Mouse (Mus musculus) embryo, embryonic 10.5 days (tissue): ENCODE data around the gene Crot.
"Not testable (repeated sequence)": the region's sequence is repeated elsewhere in the genome, so short reads cannot be mapped to it uniquely, and the experiment has no call there.

Experiments used
- DNase-seq: peaks from one replicate; pipeline ENCODE4 v3.0.0-alpha.2; 2015; ENCODE audit warnings: low spot score

Crot gene

DNA sequence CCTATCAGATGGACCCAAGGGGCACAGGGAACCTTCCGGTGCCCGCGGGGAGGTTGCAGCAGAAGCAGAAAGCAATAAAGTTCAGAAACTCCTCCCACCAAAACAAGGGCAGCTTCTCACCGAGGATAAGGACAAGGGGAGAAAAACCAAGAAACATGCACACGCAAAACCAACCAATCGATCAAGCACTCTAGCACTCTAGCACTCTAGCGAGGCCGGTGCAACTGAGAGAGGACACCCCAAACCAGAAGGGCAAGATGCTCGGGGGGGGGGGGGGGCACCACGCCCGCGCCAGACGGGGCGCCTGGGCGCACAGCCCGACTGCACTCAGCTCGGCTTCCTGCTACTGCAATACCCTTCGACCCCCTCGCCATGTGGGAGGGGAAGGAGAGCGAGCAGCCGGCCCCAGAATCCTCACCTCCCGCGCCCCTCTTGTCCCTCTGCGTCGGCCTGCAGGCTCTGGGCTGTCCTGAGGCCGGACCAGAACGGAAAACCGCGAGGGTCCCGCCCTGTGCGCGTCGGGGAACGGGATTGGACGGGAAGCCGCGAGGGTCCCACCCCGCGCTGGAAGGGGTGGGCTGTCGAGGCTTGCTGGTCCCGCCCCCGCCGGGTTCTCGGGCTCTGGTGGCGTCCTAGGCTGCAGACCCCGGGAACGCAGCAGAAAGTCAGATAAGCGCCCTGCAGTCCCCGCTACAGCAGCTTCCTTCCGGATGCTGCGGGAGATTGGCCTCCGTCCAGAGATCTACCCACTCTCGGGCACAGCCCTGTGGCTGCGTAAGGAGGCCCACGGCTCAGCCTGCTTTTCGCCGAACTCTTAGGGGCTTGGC is at the start of gene Crot:
Crot (minus strand) TSS at position 639 of the 827 bp plus-strand sequence.
- peak; percentile 97 for DNase-seq

GRCm38 (mm10) chr5:9045904-9046303 is 48.8 kb upstream of the Crot start:
- DNase-seq: no peak

DNA sequence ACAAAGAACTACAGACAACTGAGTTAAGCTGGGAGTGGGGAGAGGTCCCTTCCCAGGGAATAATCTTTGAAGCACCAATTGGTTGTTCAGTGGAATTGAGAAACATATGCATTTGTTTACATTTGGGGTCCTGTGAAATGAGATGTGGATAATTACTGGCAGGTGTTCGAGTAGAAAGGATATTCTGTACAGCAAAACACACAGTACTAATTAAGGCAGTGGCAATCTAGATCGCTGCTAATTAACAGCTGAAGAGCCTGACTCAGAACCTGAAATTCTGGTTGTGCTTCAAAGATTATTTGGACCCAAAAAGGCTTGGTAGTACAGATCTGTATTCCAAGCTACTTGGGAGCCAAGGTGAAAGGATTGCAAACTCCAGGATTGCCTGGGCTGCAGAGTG is 47.7 kb upstream of the Crot start:
- DNase-seq: no peak

DNA sequence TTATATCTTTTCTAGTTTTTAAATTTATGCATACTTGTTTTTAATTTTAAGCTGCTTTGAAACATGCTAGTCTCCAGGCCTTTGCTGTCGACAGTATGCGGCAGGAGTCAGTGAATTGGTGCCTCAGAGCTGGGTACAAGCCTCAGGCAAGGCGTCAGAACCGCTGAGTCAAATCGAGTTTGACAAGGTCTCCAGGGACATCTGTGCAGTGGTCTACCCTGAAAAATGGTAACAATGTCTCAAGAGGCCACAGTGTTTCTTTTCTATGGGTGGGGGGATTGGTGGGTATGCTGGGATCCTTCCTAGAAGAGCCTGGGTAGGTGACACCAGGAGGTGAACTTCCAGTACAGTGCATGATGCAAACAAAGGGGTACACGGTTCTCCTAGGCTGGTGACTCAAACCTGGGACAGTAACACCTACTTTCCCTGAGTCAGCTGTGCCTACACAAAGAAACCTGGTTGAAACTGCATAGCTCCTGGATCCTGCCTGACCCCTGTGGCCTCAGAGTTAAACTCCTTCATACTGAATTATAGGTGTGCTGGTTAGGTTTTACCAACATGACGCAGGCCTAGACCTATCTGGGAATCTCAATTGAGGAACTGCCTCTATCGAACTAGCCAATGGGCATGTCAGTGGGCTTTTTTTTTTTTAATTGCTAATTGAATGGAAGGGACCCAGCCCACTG is 46.6 kb upstream of the Crot start:
- DNase-seq: no peak

GRCm38 (mm10) chr5:9042721-9043416 is 45.7 kb upstream of the Crot start:
- DNase-seq: no peak

- no peak for DNase-seq
Observed at GRCm38 (mm10) chr5:9040665-9041215, 43.6 kb upstream of the Crot start.

GRCm38 (mm10) chr5:9039978-9040377 is 42.9 kb upstream of the Crot start:
- no peak for DNase-seq

DNA sequence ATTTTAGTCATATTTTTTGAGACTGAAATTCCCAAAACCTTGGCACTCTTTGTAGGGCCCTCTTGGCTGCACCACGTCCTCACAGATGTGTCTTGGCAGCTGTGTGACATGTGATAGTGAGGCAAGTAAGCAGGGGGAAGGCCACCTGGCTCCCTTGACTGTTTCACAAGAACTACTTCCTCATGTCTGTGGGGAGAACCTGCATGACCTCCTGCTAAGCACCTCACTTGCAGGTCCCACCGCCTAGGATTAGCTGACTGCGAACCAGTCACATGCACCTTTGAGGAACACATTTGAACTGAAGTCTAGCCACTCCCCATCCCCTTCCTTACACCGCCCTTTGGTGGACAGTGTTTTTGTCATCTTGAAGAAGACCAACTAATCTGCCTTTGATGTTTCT is 40.2 kb upstream of the Crot start:
- no peak for DNase-seq

DNA sequence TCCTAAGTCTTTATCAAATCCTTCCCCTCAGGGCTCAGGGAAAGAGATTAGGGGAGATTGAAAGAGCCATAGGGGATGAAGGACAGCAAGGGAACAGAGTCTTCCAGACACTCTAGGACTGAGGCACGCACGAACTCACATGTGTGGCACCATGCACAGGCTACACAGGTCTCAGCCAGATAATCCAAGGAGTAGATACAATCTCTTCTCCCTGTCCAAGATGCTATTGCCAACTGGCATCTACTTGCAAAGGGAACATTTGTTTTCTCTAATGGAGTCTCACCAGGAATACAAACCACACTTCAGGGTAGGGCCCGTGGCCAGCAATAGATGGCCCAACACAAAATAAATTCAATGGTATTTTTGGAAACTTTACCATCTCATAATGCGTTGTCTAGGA is 38.3 kb upstream of the Crot start:
- no peak for DNase-seq

DNA sequence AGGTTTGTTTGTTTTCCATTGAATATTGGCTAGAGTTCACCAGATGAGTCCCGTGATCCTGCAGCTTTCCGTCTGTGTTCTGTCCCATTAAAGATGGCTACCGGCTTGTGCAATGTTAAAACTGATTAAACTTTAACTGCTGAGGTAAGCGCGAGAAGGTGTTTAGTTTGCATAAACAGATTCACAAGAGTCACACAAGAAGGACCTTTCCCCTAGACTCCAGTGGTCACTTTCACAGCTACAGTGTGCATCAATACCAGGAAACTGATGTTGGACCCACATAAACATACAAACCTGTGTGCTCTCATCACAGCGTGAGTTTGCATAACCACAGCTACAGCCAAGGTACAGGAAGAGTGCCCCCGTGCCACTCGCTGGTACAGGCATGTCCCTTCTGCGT is 37.4 kb upstream of the Crot start:
- DNase-seq: no peak

- no peak for DNase-seq
Observed at GRCm38 (mm10) chr5:9033843-9034242, 36.7 kb upstream of the Crot start.

DNA sequence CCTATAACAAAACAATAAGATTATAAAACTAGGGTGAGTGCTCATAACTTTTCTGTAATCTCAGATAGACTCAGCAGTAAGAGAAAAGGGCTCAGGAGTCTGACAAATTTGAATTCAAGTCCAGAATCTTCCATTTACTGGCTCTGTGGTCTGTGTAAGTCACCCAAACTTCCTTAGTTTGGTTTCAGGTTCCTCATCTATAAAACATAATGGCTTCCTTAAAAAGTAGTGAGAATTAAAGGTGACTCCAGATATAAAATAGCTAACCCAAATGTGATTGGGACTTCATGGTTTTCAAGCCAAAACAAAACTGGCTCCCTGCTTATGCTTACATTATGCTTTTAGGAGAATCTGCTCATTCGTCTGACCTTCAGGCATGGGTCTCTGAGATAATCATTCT is 35.5 kb upstream of the Crot start:
- no peak for DNase-seq

GRCm38 (mm10) chr5:9032101-9032590 is 35.0 kb upstream of the Crot start:
- DNase-seq: no peak

GRCm38 (mm10) chr5:9028266-9028841 is 31.2 kb upstream of the Crot start:
- no peak for DNase-seq

DNA sequence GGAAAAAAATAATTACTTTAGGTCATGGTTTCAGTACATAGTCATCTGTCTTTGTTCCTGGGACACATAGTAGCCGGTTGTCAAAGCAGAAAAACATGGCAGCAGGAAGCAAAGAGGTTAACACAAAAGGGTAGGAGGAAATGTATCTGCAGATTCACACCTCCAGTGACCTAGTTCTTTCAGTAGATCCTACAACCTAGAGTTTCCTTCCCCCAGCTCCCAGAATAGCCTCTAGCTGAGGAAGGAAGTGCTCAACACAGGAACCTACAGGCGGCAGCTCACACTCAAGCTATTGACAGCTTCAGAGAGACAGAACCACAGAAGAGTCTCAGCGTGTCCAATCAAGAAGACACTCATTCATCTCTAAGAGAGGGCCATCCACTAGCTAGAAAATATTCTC is 18.2 kb upstream of the Crot start:
- no peak for DNase-seq

GRCm38 (mm10) chr5:9014774-9015173 is 17.6 kb upstream of the Crot start:
- no peak for DNase-seq

GRCm38 (mm10) chr5:9011374-9011773 is 14.2 kb upstream of the Crot start:
- no peak for DNase-seq

DNA sequence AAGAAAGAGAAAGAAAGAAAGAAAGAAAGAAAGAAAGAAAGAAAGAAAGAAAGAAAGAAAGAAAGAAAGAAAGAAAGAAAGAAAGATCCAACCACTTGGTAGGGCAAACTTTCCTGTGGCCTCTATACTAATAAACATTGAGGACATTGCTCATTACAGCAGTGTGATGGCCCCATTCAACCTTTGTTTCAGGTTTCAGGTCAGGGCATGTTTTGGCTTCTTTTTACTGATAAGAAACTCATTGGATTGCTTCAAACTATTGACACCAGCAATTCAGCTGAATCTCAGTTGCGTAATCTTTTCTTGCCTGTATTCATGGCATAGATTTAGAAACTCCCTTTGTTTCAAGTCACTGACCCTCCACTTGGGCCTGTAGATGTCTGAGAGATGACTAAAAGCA is 13.0 kb upstream of the Crot start:
- DNase-seq: no peak

- not testable (repeated sequence) for DNase-seq
Observed at GRCm38 (mm10) chr5:9006585-9006984, 9.5 kb upstream of the Crot start.

- DNase-seq: not testable (repeated sequence)
Observed at GRCm38 (mm10) chr5:9000006-9000405, 2.9 kb upstream of the Crot start.

GRCm38 (mm10) chr5:8999108-8999507 is 2.0 kb upstream of the Crot start:
- no peak for DNase-seq

DNA sequence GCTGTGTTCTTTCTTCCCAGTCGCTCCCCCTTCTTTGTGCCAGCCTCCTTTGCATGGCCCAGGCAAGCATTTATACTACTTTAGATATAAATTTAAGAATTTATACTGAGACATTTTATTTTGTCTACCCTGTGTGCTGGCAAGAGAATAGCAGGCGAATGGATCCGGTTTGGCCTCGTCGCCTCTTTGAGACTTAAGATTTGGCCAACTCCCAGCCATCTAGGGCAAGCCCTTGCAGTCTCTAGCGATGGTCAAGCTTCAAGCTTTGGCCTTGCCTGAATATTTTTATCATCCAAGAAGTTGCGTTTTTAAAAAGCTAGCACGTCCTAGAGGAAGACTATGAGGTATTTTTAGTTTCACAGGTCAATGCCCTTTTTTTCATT is 380 bp upstream of the Crot start:
- DNase-seq: no peak
